Mouse (Mus musculus): Measurements from ENCODE around the gene Grcc10. TPM values are rescaled to one million over a fixed set of nuclear protein-coding genes. Genes with fewer than 3 reads are reported as not detected.

The Grcc10 gene
- polyA plus RNA-seq, 2 experiments = 290 to 438 TPM

GRCm38 (mm10) chr6:124770013-124770412 is 28.8 kb upstream of the Grcc10 start:
- Histone ChIP-seq H3K4me3 (replicated peaks; ENCODE audit: low read length) (peak overlapping the region; percentile 57), H3K4me1 (ENCODE audit: control insufficient read depth, insufficient read depth, low read length) (peaks cover 12% of the 10 kb centered on the region; the same call in 1 of the 2 replicates), H3K36me3 (ENCODE audit: control insufficient read depth, insufficient read depth, low read length) (no peaks in the 10 kb centered on the region), H3K27ac (replicated peaks; ENCODE audit: low read depth, low read length) (no peak overlapping the region), H3K27me3 (ENCODE audit: control insufficient read depth, insufficient read depth, low read length) (peaks cover 8% of the 10 kb centered on the region; the same call in 1 of the 2 replicates), H3K4me2 (replicated peaks; ENCODE audit: low read depth, low read length, severe bottlenecking) (peak overlapping the region; percentile 91), H3K9me3 (ENCODE audit: control insufficient read depth, low read length) (no peaks in the 10 kb centered on the region), H3K9ac (ENCODE audit: low read depth, low read length, severe bottlenecking) (peak overlapping the region; percentile 68; the same call in 1 of the 2 replicates)
- no peak for TF ChIP-seq POLR2A (IDR thresholded peaks at IDR 0.05; ENCODE audit: borderline replicate concordance, extremely low read depth, insufficient read depth, insufficient read length)
- DNase-seq (ENCODE audit: low spot score) = no peak
- ATAC-seq (ENCODE audit: low FRiP score, low read depth) = no peak
- WGBS = 67% methylated on average over 7 of the region's 7 CpGs

- Histone ChIP-seq H3K4me1 (ENCODE audit: control insufficient read depth, insufficient read depth, low read length) (peaks cover 12% of the 10 kb centered on the region; the same call in 1 of the 2 replicates), H3K36me3 (ENCODE audit: control insufficient read depth, insufficient read depth, low read length) (no peaks in the 10 kb centered on the region), H3K9me3 (ENCODE audit: control insufficient read depth, low read length) (no peaks in the 10 kb centered on the region), H3K27me3 (ENCODE audit: control insufficient read depth, insufficient read depth, low read length) (peaks cover 8% of the 10 kb centered on the region; the same call in 1 of the 2 replicates), H3K4me3 (replicated peaks; ENCODE audit: low read length) (peak within 1 kb of the TSS; percentile 57), H3K27ac (replicated peaks; ENCODE audit: low read depth, low read length) (no peak within 1 kb of the TSS), H3K9ac (ENCODE audit: low read depth, low read length, severe bottlenecking) (peak within 1 kb of the TSS; percentile 68), H3K4me2 (replicated peaks; ENCODE audit: low read depth, low read length, severe bottlenecking) (peak within 1 kb of the TSS; percentile 91)
- ATAC-seq (ENCODE audit: low FRiP score, low read depth) (peak; percentile 81), DNase-seq (ENCODE audit: low spot score) (peak; percentile 44)
- WGBS = 4% methylated on average over 41 of the region's 54 CpGs
- TF ChIP-seq POLR2A (IDR thresholded peaks at IDR 0.05; ENCODE audit: borderline replicate concordance, extremely low read depth, insufficient read depth, insufficient read length) = no peak
Observed at GRCm38 (mm10) chr6:124769101-124769765, 28.1 kb upstream of the Grcc10 start, which contains the start of gene Eno2. Gene Eno2 (minus strand): TSS chr6:124769673.

GRCm38 (mm10) chr6:124768704-124769044 is 27.5 kb upstream of the Grcc10 start:
- DNase-seq (ENCODE audit: low spot score) (no peak), ATAC-seq (ENCODE audit: low FRiP score, low read depth) (no peak)
- peak overlapping the region; percentile 91 for H3K4me2 ChIP-seq (replicated peaks; ENCODE audit: low read depth, low read length, severe bottlenecking)
- peaks cover 8% of the 10 kb centered on the region; the same call in 1 of the 2 replicates for H3K27me3 ChIP-seq (ENCODE audit: control insufficient read depth, insufficient read depth, low read length)
- no peaks in the 10 kb centered on the region for H3K9me3 ChIP-seq (ENCODE audit: control insufficient read depth, low read length)
- peak overlapping the region; percentile 57 for H3K4me3 ChIP-seq (replicated peaks; ENCODE audit: low read length)
- no peak for TF ChIP-seq POLR2A (IDR thresholded peaks at IDR 0.05; ENCODE audit: borderline replicate concordance, extremely low read depth, insufficient read depth, insufficient read length)
- H3K9ac ChIP-seq (ENCODE audit: low read depth, low read length, severe bottlenecking) = peak overlapping the region; percentile 68; the same call in 1 of the 2 replicates
- no peaks in the 10 kb centered on the region for H3K36me3 ChIP-seq (ENCODE audit: control insufficient read depth, insufficient read depth, low read length)
- peaks cover 12% of the 10 kb centered on the region; the same call in 1 of the 2 replicates for H3K4me1 ChIP-seq (ENCODE audit: control insufficient read depth, insufficient read depth, low read length)
- WGBS = 3% methylated on average over 9 of the region's 9 CpGs
- no peak overlapping the region for H3K27ac ChIP-seq (replicated peaks; ENCODE audit: low read depth, low read length)

- H3K27ac ChIP-seq (replicated peaks; ENCODE audit: low read depth, low read length) = no peak overlapping the region
- DNase-seq (ENCODE audit: low spot score) (no peak), ATAC-seq (ENCODE audit: low FRiP score, low read depth) (peak; percentile 8; the same call in 1 of the 2 replicates)
- H3K4me3 ChIP-seq (replicated peaks; ENCODE audit: low read length) = peak overlapping the region; percentile 57
- peaks cover 8% of the 10 kb centered on the region; the same call in 1 of the 2 replicates for H3K27me3 ChIP-seq (ENCODE audit: control insufficient read depth, insufficient read depth, low read length)
- peak overlapping the region; percentile 91 for H3K4me2 ChIP-seq (replicated peaks; ENCODE audit: low read depth, low read length, severe bottlenecking)
- peaks cover 12% of the 10 kb centered on the region; the same call in 1 of the 2 replicates for H3K4me1 ChIP-seq (ENCODE audit: control insufficient read depth, insufficient read depth, low read length)
- no peaks in the 10 kb centered on the region for H3K36me3 ChIP-seq (ENCODE audit: control insufficient read depth, insufficient read depth, low read length)
- TF ChIP-seq POLR2A (IDR thresholded peaks at IDR 0.05; ENCODE audit: borderline replicate concordance, extremely low read depth, insufficient read depth, insufficient read length) = no peak
- 0 out of 2 replicates have a peak overlapping the region, but pooled peaks have one; percentile 2 for H3K9ac ChIP-seq (ENCODE audit: low read depth, low read length, severe bottlenecking)
- WGBS = 22% methylated on average over 19 of the region's 19 CpGs
- no peaks in the 10 kb centered on the region for H3K9me3 ChIP-seq (ENCODE audit: control insufficient read depth, low read length)
Observed at GRCm38 (mm10) chr6:124767920-124768703, 26.9 kb upstream of the Grcc10 start.

GRCm38 (mm10) chr6:124767536-124767919 is 26.4 kb upstream of the Grcc10 start:
- DNase-seq (ENCODE audit: low spot score) (no peak), ATAC-seq (ENCODE audit: low FRiP score, low read depth) (no peak)
- no peak for TF ChIP-seq POLR2A (IDR thresholded peaks at IDR 0.05; ENCODE audit: borderline replicate concordance, extremely low read depth, insufficient read depth, insufficient read length)
- Histone ChIP-seq H3K9me3 (ENCODE audit: control insufficient read depth, low read length) (no peaks in the 10 kb centered on the region), H3K27ac (replicated peaks; ENCODE audit: low read depth, low read length) (no peak overlapping the region), H3K9ac (ENCODE audit: low read depth, low read length, severe bottlenecking) (0 out of 2 replicates have a peak overlapping the region, but pooled peaks have one; percentile 2), H3K4me3 (replicated peaks; ENCODE audit: low read length) (no peak overlapping the region), H3K4me1 (ENCODE audit: control insufficient read depth, insufficient read depth, low read length) (peaks cover 12% of the 10 kb centered on the region; the same call in 1 of the 2 replicates), H3K27me3 (ENCODE audit: control insufficient read depth, insufficient read depth, low read length) (peaks cover 8% of the 10 kb centered on the region; the same call in 1 of the 2 replicates), H3K36me3 (ENCODE audit: control insufficient read depth, insufficient read depth, low read length) (no peaks in the 10 kb centered on the region), H3K4me2 (replicated peaks; ENCODE audit: low read depth, low read length, severe bottlenecking) (no peak overlapping the region)
- WGBS = 50% methylated on average over 4 of the region's 4 CpGs

Data from limb, embryonic 14.5 days (tissue).